Mouse (Mus musculus): ENCODE measurements around the gene Calm1. TPM values are rescaled to one million over a fixed set of nuclear protein-coding genes. Genes with fewer than 3 reads are reported as not detected.
"Not testable (repeated sequence)": the region's sequence is repeated elsewhere in the genome, so short reads cannot be mapped to it uniquely, and the experiment has no call there.

Gene Calm1
- polyA plus RNA-seq, 1 experiment: 1,469 TPM

DNA sequence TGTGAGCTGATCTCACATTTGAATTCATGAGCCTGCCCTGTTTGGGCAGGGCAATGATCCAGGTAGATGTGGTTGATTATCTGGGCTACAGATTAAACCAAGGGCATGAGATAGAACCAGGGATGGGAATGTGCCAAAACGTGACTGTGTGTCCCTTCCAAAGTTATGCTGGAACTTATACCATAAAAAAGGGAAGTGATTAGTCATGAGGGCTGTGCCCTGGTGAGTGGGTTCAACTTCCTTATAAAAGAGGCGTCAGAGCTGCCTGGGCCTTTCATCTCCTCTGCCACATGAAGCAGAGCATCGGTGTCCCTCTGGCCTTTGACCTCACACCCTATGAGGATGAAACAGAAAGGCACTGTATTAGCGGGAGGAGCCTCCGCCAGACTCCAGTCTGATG is 15.3 kb upstream of the Calm1 start:
- Histone ChIP-seq H3K36me3 (ENCODE audit: control insufficient read depth, insufficient read depth, low read length) (no peaks in the 10 kb centered on the region), H3K27me3 (ENCODE audit: control insufficient read depth, insufficient read depth, low read length) (no peaks in the 10 kb centered on the region), H3K4me1 (ENCODE audit: control insufficient read depth, insufficient read depth, insufficient read length, low read length) (peaks cover 18% of the 10 kb centered on the region; the same call in 1 of the 2 replicates), H3K4me3 (ENCODE audit: low read depth, low read length) (no peak overlapping the region), H3K27ac (ENCODE audit: insufficient read depth, low read depth, low read length) (peak overlapping the region; percentile 69)
- 18% methylated on average over 5 of the region's 5 CpGs for WGBS
- TF ChIP-seq CTCF (IDR thresholded peaks at IDR 0.05; ENCODE audit: extremely low read depth, insufficient read length, insufficient replicate concordance, low read depth, low read length): no peak
- no peak for TF ChIP-seq POLR2A (IDR thresholded peaks at IDR 0.05; ENCODE audit: low read depth, low read length)

DNA sequence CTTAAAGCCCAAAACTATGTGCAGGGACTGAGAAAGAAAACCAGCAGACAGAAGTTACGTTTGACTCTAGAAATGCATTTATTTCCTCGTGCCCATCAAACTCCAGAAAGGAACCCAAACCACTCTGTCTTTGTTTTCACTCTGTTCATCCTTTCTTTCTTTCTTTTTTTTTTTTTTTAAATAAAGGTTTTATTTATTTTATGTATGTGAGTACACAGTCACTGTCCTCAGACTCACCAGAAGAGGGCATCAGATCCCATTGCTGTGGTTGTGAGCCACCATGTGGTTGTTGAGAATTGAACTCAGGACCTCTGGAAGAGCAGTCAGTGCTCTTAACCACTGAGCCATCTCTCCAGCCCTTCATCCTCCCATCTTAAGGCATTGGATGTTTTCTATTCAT is 14.3 kb upstream of the Calm1 start:
- H3K4me3 ChIP-seq (ENCODE audit: low read depth, low read length); H3K27me3 ChIP-seq (ENCODE audit: control insufficient read depth, insufficient read depth, low read length); H3K27ac ChIP-seq (ENCODE audit: insufficient read depth, low read depth, low read length); H3K36me3 ChIP-seq (ENCODE audit: control insufficient read depth, insufficient read depth, low read length): not testable (repeated sequence)
- H3K4me1 ChIP-seq (ENCODE audit: control insufficient read depth, insufficient read depth, insufficient read length, low read length): peaks cover 18% of the 10 kb centered on the region; the same call in 1 of the 2 replicates
- 89% methylated on average over 2 of the region's 2 CpGs for WGBS

DNA sequence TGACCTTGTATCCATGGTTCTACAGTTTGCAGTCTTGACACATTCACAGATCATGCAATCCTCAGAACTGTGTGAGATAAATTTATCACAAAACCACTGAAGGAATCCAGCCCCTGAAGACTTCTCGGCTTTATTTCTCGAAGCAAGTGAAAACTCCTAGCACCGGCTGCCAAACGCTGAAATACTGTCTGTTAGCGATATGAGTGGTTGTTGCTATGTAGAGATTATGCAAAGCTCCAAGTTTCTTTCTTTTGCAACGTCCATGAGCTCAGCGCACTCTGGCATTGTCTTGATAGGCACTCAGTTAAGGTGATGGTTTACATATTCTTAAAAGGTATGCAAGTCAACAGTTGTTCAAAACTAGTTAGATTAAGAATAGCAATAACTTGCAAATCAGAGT is 13.3 kb upstream of the Calm1 start:
- peaks cover 18% of the 10 kb centered on the region; the same call in 1 of the 2 replicates for H3K4me1 ChIP-seq (ENCODE audit: control insufficient read depth, insufficient read depth, insufficient read length, low read length)
- H3K36me3 ChIP-seq (ENCODE audit: control insufficient read depth, insufficient read depth, low read length): no peaks in the 10 kb centered on the region
- no peaks in the 10 kb centered on the region for H3K27me3 ChIP-seq (ENCODE audit: control insufficient read depth, insufficient read depth, low read length)
- TF ChIP-seq POLR2A (IDR thresholded peaks at IDR 0.05; ENCODE audit: low read depth, low read length): no peak
- no peak for TF ChIP-seq CTCF (IDR thresholded peaks at IDR 0.05; ENCODE audit: extremely low read depth, insufficient read length, insufficient replicate concordance, low read depth, low read length)
- 53% methylated on average over 7 of the region's 7 CpGs for WGBS
- peak overlapping the region; percentile 17 for H3K27ac ChIP-seq (ENCODE audit: insufficient read depth, low read depth, low read length)
- H3K4me3 ChIP-seq (ENCODE audit: low read depth, low read length): no peak overlapping the region

DNA sequence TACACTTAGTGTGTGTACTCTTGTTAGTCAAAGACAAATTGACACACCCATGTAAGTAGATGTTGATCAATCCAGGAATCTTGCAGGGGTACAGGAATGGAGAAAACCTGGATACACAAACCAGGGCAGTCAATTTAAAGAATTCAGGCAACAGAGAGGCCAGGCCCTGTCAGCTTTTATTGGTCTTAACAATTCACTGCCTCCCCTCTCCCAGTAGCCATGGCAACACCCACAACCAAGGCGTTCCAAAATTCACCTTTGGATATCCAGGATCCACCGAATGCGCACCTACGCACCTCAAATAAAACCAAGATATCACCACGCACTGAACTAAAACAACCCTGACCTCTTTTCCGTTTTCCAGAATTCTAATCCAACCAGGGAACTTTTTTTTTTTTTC is 12.9 kb upstream of the Calm1 start:
- Histone ChIP-seq H3K4me1 (ENCODE audit: control insufficient read depth, insufficient read depth, insufficient read length, low read length) (peaks cover 21% of the 10 kb centered on the region), H3K36me3 (ENCODE audit: control insufficient read depth, insufficient read depth, low read length) (no peaks in the 10 kb centered on the region), H3K27ac (ENCODE audit: insufficient read depth, low read depth, low read length) (peak overlapping the region; percentile 99), H3K27me3 (ENCODE audit: control insufficient read depth, insufficient read depth, low read length) (no peaks in the 10 kb centered on the region), H3K4me3 (ENCODE audit: low read depth, low read length) (peak overlapping the region; percentile 27; the same call in 1 of the 2 replicates)
- 7% methylated on average over 6 of the region's 6 CpGs for WGBS
- TF ChIP-seq POLR2A (IDR thresholded peaks at IDR 0.05; ENCODE audit: low read depth, low read length) (no peak), CTCF (IDR thresholded peaks at IDR 0.05; ENCODE audit: extremely low read depth, insufficient read length, insufficient replicate concordance, low read depth, low read length) (no peak)

DNA sequence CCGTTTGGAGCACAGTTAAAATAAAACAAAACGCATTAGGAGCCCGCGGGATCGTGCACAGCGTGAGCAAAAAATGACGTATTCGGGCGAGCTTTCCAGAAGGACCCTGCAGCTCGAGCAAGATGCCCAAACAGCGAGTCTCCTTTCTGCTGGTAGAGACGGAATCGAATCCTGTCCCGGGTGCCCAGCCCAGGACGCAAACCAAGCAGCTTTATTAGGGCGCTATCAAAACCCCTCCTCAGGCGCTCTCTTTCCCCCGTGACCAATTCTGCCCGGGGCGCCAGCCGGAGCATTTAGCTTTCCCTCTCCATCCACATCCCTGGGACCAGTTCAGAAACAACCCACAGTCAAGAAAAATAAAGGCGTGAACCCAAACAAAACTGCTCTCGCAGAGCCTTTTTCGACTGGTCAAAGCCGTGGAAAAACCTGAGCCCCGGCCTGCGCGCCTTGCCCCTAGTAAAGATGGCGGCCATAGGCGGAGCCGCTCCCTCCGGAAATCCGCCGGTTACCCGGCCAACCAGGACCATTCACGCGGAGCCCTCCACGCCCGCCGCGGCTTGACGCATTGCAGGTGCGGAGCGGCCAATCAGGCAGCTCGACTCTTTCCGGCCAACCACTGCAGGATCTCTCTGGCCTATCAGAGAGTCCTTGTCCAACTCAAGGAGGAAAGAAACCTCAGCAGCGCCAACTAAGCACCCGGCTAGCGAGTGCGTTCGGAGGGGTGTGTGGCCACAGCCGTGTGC is 12.1 kb upstream of the Calm1 start:
- 0 out of 2 replicates have a peak, but pooled peaks have one; percentile 6 for TF ChIP-seq CTCF (IDR thresholded peaks at IDR 0.05; ENCODE audit: extremely low read depth, insufficient read length, insufficient replicate concordance, low read depth, low read length)
- peak; percentile 83; the same call in 1 of the 2 replicates for TF ChIP-seq POLR2A (IDR thresholded peaks at IDR 0.05; ENCODE audit: low read depth, low read length)
- H3K4me3 ChIP-seq (ENCODE audit: low read depth, low read length): peak overlapping the region; percentile 83
- H3K27me3 ChIP-seq (ENCODE audit: control insufficient read depth, insufficient read depth, low read length): no peaks in the 10 kb centered on the region
- under 1% methylated on average over 52 of the region's 52 CpGs for WGBS
- peaks cover 28% of the 10 kb centered on the region for H3K4me1 ChIP-seq (ENCODE audit: control insufficient read depth, insufficient read depth, insufficient read length, low read length)
- H3K27ac ChIP-seq (ENCODE audit: insufficient read depth, low read depth, low read length): peak overlapping the region; percentile 99
- H3K36me3 ChIP-seq (ENCODE audit: control insufficient read depth, insufficient read depth, low read length): no peaks in the 10 kb centered on the region

DNA sequence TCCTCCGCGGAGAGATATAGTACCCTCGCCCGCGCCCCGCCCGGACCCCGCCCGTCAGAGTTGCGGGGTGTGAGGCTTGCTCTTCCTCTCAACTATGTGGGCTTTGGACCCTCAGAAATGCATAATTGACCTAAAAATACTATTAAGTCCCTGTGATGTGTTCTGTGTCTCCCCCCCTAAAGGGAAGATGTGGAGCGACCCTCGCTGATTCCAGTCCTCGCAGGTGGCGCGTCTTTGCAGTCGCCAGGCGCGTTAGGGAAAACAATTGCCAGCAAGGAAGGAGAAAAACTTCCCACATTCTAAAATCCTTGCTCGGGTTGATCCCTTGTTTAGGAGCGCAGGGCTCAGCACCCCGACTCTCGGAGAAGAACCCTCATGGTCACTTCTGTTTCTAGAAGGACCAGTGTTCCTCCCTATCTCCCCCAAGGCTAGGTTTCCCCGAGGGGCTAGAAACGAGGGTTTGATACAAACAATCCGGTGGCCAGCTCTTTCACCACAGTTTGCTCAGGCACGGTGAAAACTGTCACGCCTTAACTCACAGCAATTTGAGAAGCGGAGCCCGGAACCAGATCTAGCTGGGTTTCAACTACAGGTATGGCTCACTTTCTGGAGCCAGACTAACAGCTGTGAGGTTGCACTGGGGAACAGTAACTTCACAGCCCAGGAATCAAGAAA is 11.3 kb upstream of the Calm1 start:
- Histone ChIP-seq H3K4me1 (ENCODE audit: control insufficient read depth, insufficient read depth, insufficient read length, low read length) (peaks cover 30% of the 10 kb centered on the region), H3K27ac (ENCODE audit: insufficient read depth, low read depth, low read length) (peak overlapping the region; percentile 97), H3K36me3 (ENCODE audit: control insufficient read depth, insufficient read depth, low read length) (no peaks in the 10 kb centered on the region), H3K4me3 (ENCODE audit: low read depth, low read length) (peak overlapping the region; percentile 68), H3K27me3 (ENCODE audit: control insufficient read depth, insufficient read depth, low read length) (no peaks in the 10 kb centered on the region)
- under 1% methylated on average over 29 of the region's 29 CpGs for WGBS
- TF ChIP-seq POLR2A (IDR thresholded peaks at IDR 0.05; ENCODE audit: low read depth, low read length) (no peak), CTCF (IDR thresholded peaks at IDR 0.05; ENCODE audit: extremely low read depth, insufficient read length, insufficient replicate concordance, low read depth, low read length) (no peak)

DNA sequence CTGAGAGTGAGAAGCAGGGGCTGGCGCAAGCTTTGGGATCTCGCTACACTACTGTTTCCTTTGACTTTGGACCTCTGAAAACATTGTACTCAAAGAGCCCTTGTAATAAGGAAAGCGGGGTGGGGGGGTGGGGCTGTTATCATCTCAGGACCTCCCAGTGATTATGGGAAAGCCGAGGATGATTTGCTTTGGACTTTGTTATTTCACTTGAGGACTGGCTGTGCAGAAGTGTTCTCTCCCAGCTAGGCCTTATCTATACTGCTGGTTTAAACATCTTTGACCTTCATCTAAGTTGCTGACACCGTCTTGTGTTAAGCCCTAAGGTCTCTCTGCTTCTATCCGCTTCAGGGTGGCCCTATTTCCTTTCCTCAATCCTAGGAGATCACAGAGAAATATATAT is 8.4 kb upstream of the Calm1 start:
- Histone ChIP-seq H3K4me3 (ENCODE audit: low read depth, low read length) (no peak overlapping the region), H3K36me3 (ENCODE audit: control insufficient read depth, insufficient read depth, low read length) (no peaks in the 10 kb centered on the region), H3K27me3 (ENCODE audit: control insufficient read depth, insufficient read depth, low read length) (no peaks in the 10 kb centered on the region), H3K4me1 (ENCODE audit: control insufficient read depth, insufficient read depth, insufficient read length, low read length) (peaks cover 16% of the 10 kb centered on the region), H3K27ac (ENCODE audit: insufficient read depth, low read depth, low read length) (peak overlapping the region; percentile 100)
- TF ChIP-seq POLR2A (IDR thresholded peaks at IDR 0.05; ENCODE audit: low read depth, low read length): no peak; the same call in 1 of the 2 replicates
- TF ChIP-seq CTCF (IDR thresholded peaks at IDR 0.05; ENCODE audit: extremely low read depth, insufficient read length, insufficient replicate concordance, low read depth, low read length): no peak
- WGBS: 27% methylated on average over 6 of the region's 6 CpGs
